Mouse (Mus musculus): ENCODE results near the gene Olfr1441.
A peak's percentile ranks its signal among the peaks of the same experiment; 100 is the strongest.

The Olfr1441 gene

DNA sequence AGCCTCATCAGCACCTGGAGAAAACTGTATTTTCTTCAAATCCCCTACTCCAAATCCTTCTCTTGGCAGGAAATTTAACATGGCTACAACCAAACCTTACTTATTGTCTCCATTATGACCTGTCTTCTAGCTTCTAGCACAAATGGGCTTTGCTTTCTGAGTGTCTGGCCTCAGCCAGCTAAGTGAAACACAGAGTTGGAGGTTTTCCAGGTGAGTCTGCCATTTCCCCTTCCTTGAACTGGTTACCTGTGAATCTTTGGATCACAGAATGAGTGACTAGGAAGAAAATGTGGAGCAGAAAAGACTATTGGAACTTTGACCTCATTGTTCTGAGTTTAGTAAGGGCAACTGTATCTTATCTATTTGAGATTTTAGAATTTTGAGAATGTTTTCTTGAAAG, at the start of gene Olfr1441:
Gene Olfr1441, plus strand, starts transcription at position 73 of the 400 bp plus-strand sequence.
- DNase-seq (ENCODE audit: low spot score in 2 of 2), result no peak

DNA sequence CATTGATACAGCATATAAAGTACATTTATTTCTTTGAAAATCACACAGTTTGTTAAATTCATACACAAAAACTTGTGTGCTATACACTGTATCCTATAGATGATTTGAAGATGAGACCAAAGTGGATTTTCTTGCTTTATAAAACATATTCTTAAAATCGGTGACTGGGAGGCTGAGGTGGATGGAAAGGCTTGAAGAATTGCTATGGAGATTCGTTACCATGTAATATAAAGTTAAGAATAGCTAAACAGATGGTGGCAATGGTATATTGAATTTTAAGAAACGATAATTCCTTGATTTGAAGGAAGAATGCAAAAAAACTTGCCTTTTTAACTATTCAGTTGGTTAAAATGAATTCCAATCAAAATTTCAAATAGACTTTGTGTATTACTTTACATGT, 44.2 kb upstream of the Olfr1441 start:
- no peak for DNase-seq (ENCODE audit: low spot score in 2 of 2)

DNA sequence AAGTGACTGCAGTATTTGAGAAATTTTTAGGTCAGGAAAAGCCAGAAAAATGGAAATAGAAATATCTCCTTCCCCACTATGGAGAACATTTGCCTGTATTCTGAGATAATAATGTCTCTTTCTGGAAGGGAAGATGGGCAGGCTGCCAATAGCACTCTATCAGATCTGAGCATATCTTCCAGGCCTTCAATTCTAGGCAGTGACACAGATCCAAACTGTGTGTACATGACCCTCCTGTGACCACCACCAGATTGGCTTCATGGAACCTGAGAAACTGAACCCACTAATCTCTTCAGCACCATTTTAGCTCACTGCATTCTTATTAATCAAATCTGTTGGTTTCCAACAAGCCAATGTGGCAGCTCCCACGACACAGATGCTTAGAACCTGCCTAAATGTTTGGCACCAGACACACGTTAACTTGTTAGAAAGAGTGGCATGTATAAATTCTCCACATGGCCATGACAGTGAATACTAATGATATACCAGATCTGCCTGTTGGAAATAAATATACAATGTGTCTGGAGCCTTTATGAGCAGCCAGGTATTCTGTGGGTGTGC, 42.7 kb upstream of the Olfr1441 start:
- peak; percentile 41 to 44 for DNase-seq (ENCODE audit: low spot score in 2 of 2)

DNA sequence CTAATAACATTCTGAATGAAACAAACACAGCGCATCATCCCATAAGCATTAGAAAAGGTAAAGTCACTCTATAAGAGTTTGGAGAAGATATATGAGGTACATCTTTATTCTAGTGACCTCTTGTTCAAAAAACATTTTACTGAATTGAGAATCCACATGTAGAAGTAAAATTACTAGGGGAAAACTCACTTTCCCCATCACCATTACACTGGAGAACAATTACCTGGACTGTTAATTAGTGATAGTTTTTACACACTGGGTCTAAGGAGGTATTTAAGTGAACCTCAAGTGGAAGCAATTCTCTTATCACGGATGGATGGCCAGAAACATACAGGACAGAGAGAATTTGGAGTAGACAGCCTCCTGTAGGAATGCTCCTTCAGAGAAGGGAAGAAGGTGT, 30.3 kb upstream of the Olfr1441 start, which contains the start of gene Olfr1440:
Gene Olfr1440, plus strand, starts transcription at position 301 of the 400 bp plus-strand sequence.
- DNase-seq (ENCODE audit: low spot score in 2 of 2), result no peak

DNA sequence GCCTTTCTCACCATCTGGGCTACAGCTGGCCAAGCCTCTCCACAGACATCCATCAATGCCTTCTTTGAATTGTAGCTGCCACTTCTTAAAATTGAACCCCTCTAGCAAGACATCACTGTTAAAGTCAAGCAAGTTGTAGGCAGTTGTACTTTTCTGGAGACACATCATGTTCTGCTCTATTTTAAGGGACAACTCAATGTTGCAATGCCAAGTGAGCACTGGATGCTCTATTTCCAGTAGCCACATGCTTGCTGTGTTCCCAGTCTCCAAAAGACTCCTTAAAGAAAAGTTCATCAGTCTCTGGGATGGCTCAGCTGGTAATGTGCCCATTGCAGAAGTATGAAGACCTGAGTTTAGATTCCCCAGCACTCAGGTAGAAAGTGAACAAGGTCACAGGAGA, 3.5 kb upstream of the Olfr1441 start:
- no peak for DNase-seq (ENCODE audit: low spot score in 2 of 2)

DNA sequence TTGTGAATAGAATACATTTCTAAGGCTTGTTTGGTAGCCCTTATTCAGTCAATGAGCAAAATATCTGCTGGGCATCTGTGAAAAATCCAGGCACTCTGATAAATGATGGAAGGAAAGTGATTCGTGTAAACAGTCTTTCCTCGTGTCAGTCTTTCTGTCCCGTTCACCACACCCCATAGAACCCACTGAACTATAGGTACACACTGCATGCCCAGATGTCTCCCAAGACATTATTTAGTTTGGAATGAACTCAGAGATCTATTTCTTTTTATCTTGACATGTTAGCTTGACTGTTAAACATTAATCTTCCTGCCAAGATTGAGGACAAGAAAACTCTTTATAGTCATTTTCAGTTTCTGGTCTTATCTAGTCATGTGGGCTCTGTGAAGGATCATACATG, 1.1 kb downstream of the Olfr1441 start:
- DNase-seq (ENCODE audit: low spot score in 2 of 2), result no peak

DNA sequence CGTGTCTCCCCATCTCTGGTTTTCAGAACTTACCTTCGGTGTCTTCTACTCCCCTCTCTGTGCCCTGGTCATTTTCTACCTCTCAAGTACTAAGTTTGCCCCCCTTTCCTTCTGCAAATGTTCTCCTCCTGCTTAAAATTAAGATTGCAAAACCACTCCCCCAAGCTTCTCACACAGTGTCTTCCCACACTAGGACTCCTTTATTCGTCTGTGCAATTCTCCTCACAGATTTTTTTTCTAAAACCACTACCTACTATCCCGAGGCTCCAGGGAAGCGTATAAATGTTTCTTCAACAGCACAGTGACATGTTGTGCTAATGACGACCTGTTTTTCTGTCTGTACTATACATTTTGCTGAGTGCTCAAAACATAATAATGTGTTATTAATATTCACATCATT, 3.3 kb downstream of the Olfr1441 start:
- DNase-seq (ENCODE audit: low spot score in 2 of 2), result no peak

DNA sequence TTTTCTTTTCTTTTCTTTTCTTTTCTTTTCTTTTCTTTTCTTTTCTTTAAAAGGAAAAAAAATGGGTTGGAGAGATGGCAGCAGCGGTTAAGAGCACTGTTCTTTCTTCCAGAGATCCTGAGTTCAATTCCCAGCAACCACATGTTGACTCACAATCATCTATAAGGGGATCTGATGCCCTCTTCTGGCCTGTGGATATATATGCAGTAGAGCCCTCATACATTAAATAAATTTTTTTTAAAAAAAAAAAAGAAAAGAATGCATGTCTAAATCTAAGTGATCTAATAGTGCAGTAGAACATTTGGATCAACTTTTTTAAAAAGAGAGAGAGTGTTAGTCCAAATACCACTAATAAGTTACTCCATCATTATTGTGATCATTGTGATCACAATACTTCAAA, 4.4 kb downstream of the Olfr1441 start:
- DNase-seq (ENCODE audit: low spot score in 2 of 2), result no peak

DNA sequence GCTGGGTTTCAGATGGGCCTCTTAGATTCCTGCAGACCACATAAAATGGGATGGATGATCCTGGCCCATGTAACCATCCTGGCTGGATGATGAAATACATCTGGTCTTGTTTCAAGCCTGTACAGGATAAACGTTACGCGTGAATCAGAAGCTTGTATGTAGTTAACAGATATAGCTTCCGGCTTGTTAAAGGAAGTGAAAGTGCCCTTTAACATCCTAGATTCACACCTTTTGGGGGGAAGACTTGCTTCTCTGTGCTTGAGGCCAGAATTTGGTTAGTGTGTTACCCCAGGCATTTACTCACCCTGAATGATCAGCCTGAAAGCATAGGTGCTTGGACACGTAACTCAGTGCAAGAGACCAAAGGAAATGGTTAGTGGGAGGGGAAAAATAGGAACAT, 9.9 kb downstream of the Olfr1441 start:
- DNase-seq (ENCODE audit: low spot score in 2 of 2), result no peak

DNA sequence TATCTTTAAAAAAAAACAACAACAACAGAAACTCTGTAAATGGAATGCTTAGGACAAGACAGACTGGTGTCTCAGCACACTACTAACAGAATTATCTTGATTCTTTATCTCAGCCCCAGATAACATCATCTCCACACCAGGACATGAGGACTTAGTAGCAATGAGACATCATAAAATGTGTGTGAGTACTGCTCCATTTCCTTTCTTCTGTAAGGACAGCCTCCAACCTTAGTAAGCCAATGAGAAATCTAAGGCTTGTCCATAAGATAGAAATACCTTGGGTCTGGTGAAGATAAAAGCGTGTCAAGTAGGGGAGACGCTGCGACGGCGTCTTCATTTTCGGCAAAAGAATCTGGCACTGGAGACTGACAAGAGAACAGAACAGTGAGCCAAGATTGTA, 10.4 kb downstream of the Olfr1441 start, which contains the start of gene Pfpl:
Gene Pfpl, plus strand, starts transcription at position 301 of the 400 bp plus-strand sequence.
- no peak for DNase-seq (ENCODE audit: low spot score in 2 of 2)

DNA sequence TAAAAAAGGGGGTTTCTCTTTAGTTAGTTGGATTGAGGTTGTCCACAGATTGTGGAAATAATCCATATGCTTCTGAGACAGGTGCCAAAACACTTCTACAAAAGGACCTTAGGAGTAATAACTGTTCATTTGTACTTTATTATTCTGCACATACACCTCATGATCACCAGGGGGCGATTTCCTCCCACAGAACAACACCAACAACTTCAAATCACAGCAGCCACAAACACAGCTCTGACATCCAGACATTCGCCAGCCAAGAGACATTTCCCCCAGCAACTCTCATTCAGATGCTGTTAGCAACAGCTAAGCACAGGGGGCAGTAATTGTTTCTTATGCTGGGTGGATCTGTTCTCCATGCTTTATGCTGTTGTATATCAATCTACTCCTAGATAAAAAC, 15.8 kb downstream of the Olfr1441 start:
- DNase-seq (ENCODE audit: low spot score in 2 of 2), result peak; percentile 50 to 53

DNA sequence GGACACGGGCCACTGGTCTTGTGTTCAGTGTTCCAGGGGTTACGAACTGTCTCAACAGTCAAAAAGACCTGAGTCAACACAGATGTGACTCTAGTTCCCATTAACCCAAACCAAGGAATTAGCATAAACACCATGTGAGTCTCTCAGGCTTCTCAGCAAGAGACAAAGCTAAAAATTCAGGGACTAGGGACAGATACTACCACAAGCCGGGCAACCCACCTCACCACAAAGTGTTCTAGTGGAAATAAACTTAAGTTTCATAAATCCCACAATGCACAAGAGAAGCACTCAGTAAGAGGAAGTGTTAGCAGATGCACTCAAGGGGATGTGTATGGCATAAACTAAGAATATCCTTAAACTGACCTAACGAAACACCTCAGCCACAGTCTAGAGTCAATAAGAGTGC, 17.8 kb downstream of the Olfr1441 start:
- DNase-seq (ENCODE audit: low spot score in 2 of 2), result no peak

DNA sequence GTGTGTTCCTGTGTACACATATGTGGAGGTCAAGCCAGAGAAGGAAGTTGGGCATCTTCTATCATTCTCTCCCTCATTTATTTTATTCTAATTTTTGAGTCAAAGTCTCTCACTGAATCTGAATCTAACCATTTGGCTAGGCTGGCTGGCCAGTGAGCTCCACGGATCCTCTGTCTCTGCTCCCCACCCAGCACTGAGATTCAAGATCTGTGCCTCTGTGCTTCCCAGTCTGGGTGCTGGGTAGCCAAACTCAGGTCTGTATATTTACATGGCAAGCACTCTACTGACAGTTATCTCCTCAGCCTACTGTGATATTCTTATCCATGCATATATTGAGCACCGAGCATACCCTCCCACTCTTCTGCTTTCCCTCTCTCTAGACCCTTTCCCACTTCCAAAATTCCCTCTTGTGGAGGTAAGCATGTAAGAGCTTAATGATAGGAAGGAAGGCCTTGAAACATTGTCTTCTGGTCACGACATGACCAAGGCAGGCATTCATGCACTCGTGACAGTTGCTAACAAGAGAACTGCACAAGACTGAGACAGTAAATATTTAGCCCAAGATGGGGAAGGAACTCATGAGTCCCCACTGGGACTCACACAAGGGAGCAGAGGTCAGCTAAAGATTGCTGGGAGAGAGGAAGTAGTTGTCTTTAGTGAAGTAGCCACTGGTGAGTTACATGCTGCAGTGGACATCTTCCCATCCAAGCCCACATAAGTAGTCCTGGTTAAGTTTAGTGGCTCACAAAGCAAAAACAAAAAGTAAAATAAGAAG, 18.7 kb downstream of the Olfr1441 start:
- no peak for DNase-seq (ENCODE audit: low spot score in 2 of 2)

DNA sequence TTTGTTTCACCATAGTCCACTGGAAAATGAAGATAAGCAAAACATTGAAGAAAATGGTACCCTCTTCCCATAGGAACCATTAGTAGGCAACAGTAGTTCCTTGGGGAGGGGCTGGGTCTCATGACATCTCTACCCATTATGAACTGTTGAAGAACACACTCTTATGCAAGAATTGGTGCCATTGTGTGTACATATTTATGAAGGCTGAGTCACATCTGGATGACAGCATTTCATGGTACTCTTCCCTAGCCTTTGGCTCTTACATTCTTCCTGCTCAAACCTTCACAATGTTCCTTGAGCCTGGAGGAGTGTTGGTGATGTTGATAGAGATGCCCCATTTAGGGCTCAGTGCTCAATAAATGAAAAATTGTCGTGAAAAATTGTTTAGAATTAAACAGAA, 22.3 kb downstream of the Olfr1441 start:
- no peak for DNase-seq (ENCODE audit: low spot score in 2 of 2)

DNA sequence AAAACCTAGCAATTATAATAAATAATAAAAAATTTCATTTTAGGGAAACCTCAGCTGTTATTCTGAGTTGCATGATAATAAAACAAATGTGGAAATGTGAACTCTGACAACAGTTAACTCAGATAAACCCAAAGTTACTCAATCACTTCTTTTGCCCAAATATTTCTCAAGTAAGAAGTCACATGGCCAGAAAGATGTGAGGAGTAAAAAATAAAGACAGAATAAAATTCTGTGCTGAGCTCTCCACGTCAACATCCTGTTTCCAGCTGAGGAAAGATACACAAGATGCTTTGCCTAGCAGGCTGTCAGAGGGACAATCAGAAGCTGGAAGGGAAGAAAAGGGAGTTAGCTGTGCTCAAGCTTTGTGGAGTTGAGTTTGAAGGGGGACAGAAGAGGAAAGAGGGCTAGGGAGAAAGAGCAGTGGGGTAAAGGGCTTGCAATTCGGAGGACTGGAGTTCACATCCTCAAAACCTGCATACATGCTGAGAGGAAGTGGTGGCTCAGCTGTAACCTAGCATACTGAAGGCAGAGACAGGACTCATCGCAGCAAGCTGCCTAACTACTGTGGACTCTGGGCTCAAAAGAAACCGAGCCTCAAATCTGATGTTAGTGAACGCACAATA, 23.0 kb downstream of the Olfr1441 start:
- no peak for DNase-seq (ENCODE audit: low spot score in 2 of 2)

DNA sequence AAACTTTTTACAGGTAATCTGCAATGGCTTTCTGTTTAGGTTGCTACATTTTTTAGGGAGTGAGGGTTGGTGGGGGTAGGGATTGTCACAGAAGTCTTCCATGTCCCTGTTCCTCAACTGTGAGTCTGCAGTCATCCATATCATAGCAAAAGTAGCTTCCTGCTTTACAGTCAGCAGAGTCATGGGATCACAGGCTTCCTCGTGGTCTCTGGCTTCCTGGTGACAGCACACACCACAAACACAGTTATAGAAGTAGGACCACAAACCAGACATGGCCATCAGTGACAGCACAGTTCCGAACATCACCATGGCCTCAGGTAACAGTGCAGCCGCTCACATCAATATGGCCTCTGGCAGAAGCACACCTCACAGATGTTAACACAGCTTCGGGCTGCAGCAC, 25.3 kb downstream of the Olfr1441 start:
- no peak for DNase-seq (ENCODE audit: low spot score in 2 of 2)

DNA sequence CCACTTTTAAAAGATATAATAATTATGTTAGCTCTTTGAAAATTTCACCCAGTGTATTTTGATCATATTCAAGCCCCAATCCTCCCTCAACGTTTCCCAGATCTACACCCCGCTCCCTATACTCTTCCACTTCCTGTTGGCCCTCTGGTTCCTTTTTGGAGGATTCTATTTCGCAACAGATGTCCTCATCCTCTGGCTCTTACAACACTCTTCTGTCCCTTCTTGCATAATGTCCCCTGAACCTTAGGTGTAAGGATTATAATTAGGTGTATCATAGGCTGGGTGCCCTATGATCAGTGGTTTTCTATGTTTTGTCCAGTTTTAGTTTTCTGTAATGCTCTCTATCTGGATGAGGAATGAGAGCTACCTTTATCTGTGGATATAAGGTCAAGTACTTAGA, 27.8 kb downstream of the Olfr1441 start:
- DNase-seq (ENCODE audit: low spot score in 2 of 2), result no peak

DNA sequence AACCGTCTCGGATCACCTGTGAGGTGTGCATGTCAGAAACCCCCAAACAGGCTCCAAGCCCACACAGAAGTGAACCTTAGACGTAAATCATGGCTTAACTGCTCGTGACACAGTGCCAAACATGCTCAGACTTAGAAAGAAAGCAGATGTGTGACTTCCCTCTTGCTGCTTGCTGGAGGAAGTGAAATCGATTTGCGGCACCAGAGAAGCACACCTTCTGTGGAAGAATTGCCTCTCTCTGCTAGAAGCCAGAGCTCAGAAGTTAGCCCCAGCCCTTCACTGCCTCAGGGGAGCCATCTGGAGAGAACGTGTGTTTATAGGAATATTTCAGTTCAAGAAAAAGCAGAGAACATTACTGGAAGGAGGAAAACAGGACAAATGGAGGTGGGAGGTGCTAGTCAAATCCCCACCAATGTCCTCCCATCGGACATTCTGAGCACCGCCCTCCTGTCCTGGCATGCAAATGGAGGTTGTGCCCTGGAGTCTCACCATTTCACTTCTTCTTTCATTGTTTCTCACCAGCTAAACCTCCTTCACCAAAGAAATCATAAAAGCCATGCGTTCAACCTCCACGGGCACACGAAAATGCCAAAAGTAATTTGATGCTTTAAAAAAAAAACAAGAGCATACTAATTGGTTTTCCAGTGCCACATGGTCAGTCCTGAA, 40.3 kb downstream of the Olfr1441 start:
- DNase-seq (ENCODE audit: low spot score in 2 of 2), result no peak

DNA sequence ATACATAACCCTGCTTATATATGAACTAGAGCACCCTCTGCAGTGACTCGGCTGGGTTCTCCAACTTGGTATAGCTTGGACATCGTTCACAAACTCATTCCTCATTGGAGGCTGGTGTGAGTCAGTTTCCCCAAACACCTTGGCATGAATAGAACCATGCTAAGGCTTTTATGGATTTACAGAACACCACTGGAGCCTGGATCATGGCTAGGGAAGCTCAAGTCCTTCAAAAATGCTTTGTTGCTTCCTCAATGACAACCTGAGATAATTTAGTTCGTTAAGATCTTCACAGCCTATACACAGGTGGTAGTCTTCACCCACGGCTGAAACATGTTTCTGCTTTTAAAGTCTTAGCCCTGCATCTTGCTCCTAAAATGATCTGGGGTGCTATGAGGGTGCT, 42.3 kb downstream of the Olfr1441 start:
- no peak for DNase-seq (ENCODE audit: low spot score in 2 of 2)

DNA sequence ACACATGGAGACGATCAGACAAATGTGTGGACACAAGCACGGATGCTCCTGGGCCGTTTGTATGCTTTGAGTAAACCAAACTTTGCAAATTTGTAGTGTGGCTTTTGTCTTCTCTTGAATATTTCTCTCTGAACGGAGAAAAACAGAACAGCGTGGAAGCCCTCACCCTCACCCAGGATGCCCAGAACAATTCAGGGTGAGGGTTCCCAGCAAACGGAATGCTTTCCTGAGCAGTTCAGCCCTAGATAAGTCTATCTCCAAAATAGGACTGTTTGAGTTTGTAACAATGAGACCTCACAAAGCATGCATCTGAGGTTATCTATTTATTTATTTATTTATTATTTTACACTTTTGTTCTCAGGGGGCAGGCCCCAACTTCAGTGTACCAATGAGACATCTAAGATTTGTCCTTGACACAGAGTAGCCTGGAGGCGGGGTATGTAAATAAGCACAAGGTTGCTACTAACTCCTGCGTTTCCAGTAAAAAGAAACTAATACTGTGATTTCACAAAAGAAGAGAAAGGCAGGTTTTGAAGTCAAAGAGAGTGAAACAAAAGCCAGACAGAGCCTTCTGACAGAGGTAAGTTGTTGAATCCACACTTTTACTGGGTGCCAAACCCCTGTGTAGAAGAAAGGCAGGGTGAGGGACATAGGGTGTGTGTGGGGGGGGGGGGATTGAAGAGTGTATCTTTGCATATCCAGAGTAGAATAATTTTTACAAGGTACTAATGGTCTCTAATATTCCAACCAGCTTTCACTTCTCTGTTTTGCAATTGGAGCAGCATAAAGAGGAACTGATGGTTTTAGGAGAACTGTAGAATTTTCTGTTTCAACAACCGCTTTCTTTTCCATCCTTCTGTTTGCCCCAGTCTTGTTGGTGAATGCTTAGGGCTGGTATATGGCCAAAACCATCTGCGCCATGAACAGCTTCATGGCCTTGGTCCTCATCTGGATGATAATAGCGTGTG, 43.3 kb downstream of the Olfr1441 start, which contains the start of gene Mpeg1:
Gene Mpeg1, plus strand, starts transcription at position 498 of the 968 bp plus-strand sequence.
- no peak for DNase-seq (ENCODE audit: low spot score in 2 of 2)

Data from right cerebral cortex, postnatal 10 days (tissue).